ENCODE assay signal across 22 mouse cellular contexts in genomic region chr9:54194790-54195189, GRCm38 (mm10).
DNase-seq lines count a peak whose midpoint lies in the region; ATAC-seq and TF ChIP-seq lines count a peak whose summit lies in the region.
"Had no signal": no experiment of that assay in that cellular context is flagged by ENCODE, and none has a peak within 500 bp of the region (broad histone marks: within the 10 kb centered on the region; RNA-seq: fewer than 3 reads in every experiment).

No protein-coding gene starts in this region.

- H3K9ac ChIP-seq in liver, postnatal 0 days (replicated peaks): no peak overlapping the region
- H3K9ac ChIP-seq in ES-Bruce4 (ENCODE audit: low read depth, poor library complexity, severe bottlenecking): no peak overlapping the region
- H3K9ac ChIP-seq: embryonic facial prominence, embryonic 13.5 days; forebrain, embryonic 15.5 days; liver, embryonic 15.5 days had no signal

- ATAC-seq in liver, postnatal 0 days: no peak
- ATAC-seq: forebrain, embryonic 15.5 days; hindbrain, embryonic 16.5 days had no signal

- 0 out of 2 replicates have a peak, but pooled peaks have one; percentile 16 for TF ChIP-seq CTCF in liver, postnatal 0 days (IDR thresholded peaks at IDR 0.05; ENCODE audit: low read depth)
- peak; percentile 68 for TF ChIP-seq CTCF in ES-Bruce4 (IDR thresholded peaks at IDR 0.05; ENCODE audit: low read depth, low read length)
- 0 out of 2 replicates have a peak, but pooled peaks have one; percentile 2 for TF ChIP-seq CTCF in cortical plate, adult 2 months (IDR thresholded peaks at IDR 0.05; ENCODE audit: extremely low read depth, insufficient read depth, low read length)
- no peak for TF ChIP-seq CTCF in cerebellum, adult 2 months (IDR thresholded peaks at IDR 0.05; ENCODE audit: borderline replicate concordance, insufficient read depth, low read depth, low read length)

- no peaks in the 10 kb centered on the region for H3K9me3 ChIP-seq in liver, postnatal 0 days (ENCODE audit: low read length)
- H3K9me3 ChIP-seq in ES-Bruce4 (replicated peaks; ENCODE audit: control insufficient read depth, insufficient read depth, low read length, poor library complexity, severe bottlenecking): no peaks in the 10 kb centered on the region
- H3K9me3 ChIP-seq: forebrain, embryonic 15.5 days; limb, embryonic 10.5 days; liver, embryonic 15.5 days had no signal

- no peaks in the 10 kb centered on the region for H3K27me3 ChIP-seq in liver, postnatal 0 days (ENCODE audit: insufficient read depth, low read length)
- H3K27me3 ChIP-seq in ES-Bruce4 (ENCODE audit: control insufficient read depth, insufficient read depth, low read length, poor library complexity, severe bottlenecking): no peaks in the 10 kb centered on the region; the same call in 1 of the 2 replicates
- H3K27me3 ChIP-seq in cerebellum, adult 2 months (ENCODE audit: control insufficient read depth, insufficient read depth, low read length): no peaks in the 10 kb centered on the region
- H3K27me3 ChIP-seq: embryonic facial prominence, embryonic 13.5 days; forebrain, embryonic 15.5 days; liver, embryonic 15.5 days had no signal

- no peak for TF ChIP-seq POLR2A in ES-Bruce4 (IDR thresholded peaks at IDR 0.05; ENCODE audit: insufficient read depth, low read length)
- TF ChIP-seq POLR2A in cortical plate, adult 2 months (IDR thresholded peaks at IDR 0.05; ENCODE audit: extremely low read depth, insufficient read depth, low read length): no peak
- no peak for TF ChIP-seq POLR2A in cerebellum, adult 2 months (IDR thresholded peaks at IDR 0.05; ENCODE audit: borderline replicate concordance, insufficient read depth, low read length)

- no peak for TF ChIP-seq EP300 in liver, postnatal 0 days (IDR thresholded peaks at IDR 0.05; ENCODE audit: low read depth)
- TF ChIP-seq EP300 in ES-Bruce4 (IDR thresholded peaks at IDR 0.05; ENCODE audit: insufficient read depth, low read depth, low read length): no peak

- DNase-seq in heart, adult 11 months: peak; percentile 61
- DNase-seq in heart, postnatal 36 days: no peak
- DNase-seq in liver, postnatal 0 days: no peak
- DNase-seq in liver: no peak
- DNase-seq in cerebellum, adult 2 months: no peak
- no peak for DNase-seq in spleen, postnatal 4 days (ENCODE audit: low spot score in 2 of 2)
- DNase-seq: cerebellum, adult 9-11 months; gastrocnemius, postnatal 14 days; heart, adult 2 months; heart, postnatal 4 days; kidney, adult 2 months; kidney, postnatal 14 days; lung, postnatal 14 days; thymus, postnatal 14 days had no signal

- WGBS in liver, postnatal 0 days (ENCODE audit: insufficient replicate concordance): 55% methylated on average over 5 of the region's 5 CpGs
- 72% methylated on average over 5 of the region's 5 CpGs for WGBS in cerebellum, adult 2 months

- H3K4me3 ChIP-seq in liver, postnatal 0 days (ENCODE audit: low read depth, low read length): no peak overlapping the region
- no peak overlapping the region for H3K4me3 ChIP-seq in ES-Bruce4 (ENCODE audit: low read depth, low read length)
- H3K4me3 ChIP-seq in cortical plate, adult 2 months (ENCODE audit: insufficient read depth, low read length): no peak overlapping the region
- no peak overlapping the region for H3K4me3 ChIP-seq in cerebellum, adult 2 months (replicated peaks; ENCODE audit: insufficient read depth, low read depth, low read length)
- H3K4me3 ChIP-seq: embryonic facial prominence, embryonic 13.5 days; forebrain, embryonic 15.5 days; heart, adult 2 months; left cerebral cortex, adult 2 months; limb, embryonic 10.5 days; liver, embryonic 15.5 days had no signal

- H3K4me1 ChIP-seq in liver, postnatal 0 days (ENCODE audit: insufficient read depth): no peaks in the 10 kb centered on the region
- H3K4me1 ChIP-seq in ES-Bruce4 (ENCODE audit: control insufficient read depth, insufficient read depth, low read length): no peaks in the 10 kb centered on the region
- no peaks in the 10 kb centered on the region for H3K4me1 ChIP-seq in cortical plate, adult 2 months (ENCODE audit: control insufficient read depth, insufficient read depth, low read length)
- H3K4me1 ChIP-seq in cerebellum, adult 2 months (ENCODE audit: control insufficient read depth, insufficient read depth, low read length): no peaks in the 10 kb centered on the region
- H3K4me1 ChIP-seq: embryonic facial prominence, embryonic 13.5 days; forebrain, embryonic 15.5 days; limb, embryonic 10.5 days; liver, embryonic 15.5 days had no signal

- H3K27ac ChIP-seq in liver, postnatal 0 days (ENCODE audit: low read depth): no peak overlapping the region
- H3K27ac ChIP-seq in ES-Bruce4 (ENCODE audit: insufficient read depth, low read length): no peak overlapping the region
- no peak overlapping the region for H3K27ac ChIP-seq in cortical plate, adult 2 months (ENCODE audit: insufficient read depth, low read length)
- H3K27ac ChIP-seq in cerebellum, adult 2 months (ENCODE audit: insufficient read depth, low read length): no peak overlapping the region
- H3K27ac ChIP-seq: embryonic facial prominence, embryonic 13.5 days; forebrain, embryonic 15.5 days; heart, adult 2 months; left cerebral cortex, adult 2 months; limb, embryonic 10.5 days; liver, embryonic 15.5 days had no signal

- H3K4me2 ChIP-seq in liver, postnatal 0 days (ENCODE audit: low read depth, low read length): no peak overlapping the region
- H3K4me2 ChIP-seq: embryonic facial prominence, embryonic 13.5 days; forebrain, embryonic 15.5 days; liver, embryonic 15.5 days had no signal

- intact Hi-C loops in heart, postnatal 36 days (cut with DNase I): no loop called here

- no peaks in the 10 kb centered on the region for H3K36me3 ChIP-seq in liver, postnatal 0 days (replicated peaks; ENCODE audit: insufficient read depth, low read length)
- H3K36me3 ChIP-seq in ES-Bruce4 (ENCODE audit: control insufficient read depth, insufficient read depth, low read length, poor library complexity, severe bottlenecking): no peaks in the 10 kb centered on the region
- H3K36me3 ChIP-seq: embryonic facial prominence, embryonic 13.5 days; forebrain, embryonic 15.5 days; limb, embryonic 10.5 days; liver, embryonic 15.5 days had no signal
